Mouse (Mus musculus) limb, embryonic 14.5 days (tissue): Measurements from ENCODE around the gene Tmc6. TPM values are rescaled to one million over a fixed set of nuclear protein-coding genes. Genes with fewer than 3 reads are reported as not detected.

Experiments used
- ATAC-seq: fragments of 200-750 bp; cut with Nextera tagmentation; 2 replicates; pipeline ENCODE4 v1.8.0; 2017; ENCODE audit warnings: low read depth, moderate number of reproducible peaks, moderate TSS enrichment; ENCODE audit not compliant: low FRiP score
- DNase-seq: peaks from one replicate; pipeline ENCODE4 v3.0.0-alpha.2; 2015; ENCODE audit warnings: low spot score
- H3K27ac ChIP-seq: fragments of 300-500 bp; sonication (generic); replicated peaks from 2 replicates; pipeline ENCODE4 v1.5.1; 2014; ENCODE audit warnings: low read depth, mild to moderate bottlenecking, low read length, moderate library complexity, mixed read lengths
- H3K27me3 ChIP-seq: fragments of 300-500 bp; sonication (generic); 2 replicates; pipeline ENCODE4 v1.6.1; 2014; ENCODE audit warnings: low read length, mixed read lengths; ENCODE audit not compliant: control insufficient read depth, insufficient read depth
- H3K36me3 ChIP-seq: fragments of 300-500 bp; sonication (generic); 2 replicates; pipeline ENCODE4 v1.6.1; 2014; ENCODE audit warnings: mild to moderate bottlenecking, low read length, moderate library complexity, mixed read lengths; ENCODE audit not compliant: control insufficient read depth, insufficient read depth
- H3K4me1 ChIP-seq: fragments of 300-500 bp; sonication (generic); 2 replicates; pipeline ENCODE4 v1.6.1; 2014; ENCODE audit warnings: antibody characterized with exemption, low read length, mixed read lengths; ENCODE audit not compliant: control insufficient read depth, insufficient read depth
- H3K4me2 ChIP-seq: fragments of 300-500 bp; sonication (generic); replicated peaks from 2 replicates; pipeline ENCODE4 v1.6.1; 2014; ENCODE audit warnings: low read depth, mild to moderate bottlenecking, low read length, moderate library complexity; ENCODE audit not compliant: severe bottlenecking
- H3K4me3 ChIP-seq: fragments of 300-500 bp; sonication (generic); replicated peaks from 2 replicates; pipeline ENCODE4 v1.5.1; 2014; ENCODE audit warnings: low read length
- H3K9ac ChIP-seq: fragments of 300-500 bp; sonication (generic); 2 replicates; pipeline ENCODE4 v1.6.1; 2014; ENCODE audit warnings: mild to moderate bottlenecking, low read depth, low read length, moderate library complexity; ENCODE audit not compliant: severe bottlenecking
- H3K9me3 ChIP-seq: fragments of 300-500 bp; sonication (generic); 2 replicates; pipeline ENCODE4 v1.6.1; 2016; ENCODE audit warnings: low read length; ENCODE audit not compliant: control insufficient read depth
- POLR2A ChIP-seq: fragments of 200-500 bp; IDR thresholded peaks from 2 replicates; pipeline ENCODE4 v1.8.0; 2012; ENCODE audit warnings: inconsistent platforms, mild to moderate bottlenecking, moderate library complexity, borderline replicate concordance; ENCODE audit not compliant: insufficient read depth, insufficient read length; ENCODE audit errors: extremely low read depth
- WGBS: fragments of 180-500 bp; shearing (Covaris S2); extraction: QIAGEN DNeasy Blood & Tissue Kit; methylation state at CpG from one replicate; pipeline ENCODE4 v1.1.7; 2014; 5-methylcytosine and 5-hydroxymethylcytosine counted together
- polyA plus RNA-seq, 2 experiments: library from polyadenylated mRNA; depleted of rRNA in 1 of 2; stranded (reverse) in 1 of 2; unstranded in 1 of 2; fragments of >200 nt; fragmentation: Nextera tagmentation in 1 of 2; extraction: Ambion mirVana in 1 of 2; gene quantifications; 2 replicates each; pipeline versions ENCODE4 v1.2.1 to v1.2.3; 2012 to 2014

The Tmc6 gene
- polyA plus RNA-seq, 2 experiments: 19.0 to 28.2 TPM

DNA sequence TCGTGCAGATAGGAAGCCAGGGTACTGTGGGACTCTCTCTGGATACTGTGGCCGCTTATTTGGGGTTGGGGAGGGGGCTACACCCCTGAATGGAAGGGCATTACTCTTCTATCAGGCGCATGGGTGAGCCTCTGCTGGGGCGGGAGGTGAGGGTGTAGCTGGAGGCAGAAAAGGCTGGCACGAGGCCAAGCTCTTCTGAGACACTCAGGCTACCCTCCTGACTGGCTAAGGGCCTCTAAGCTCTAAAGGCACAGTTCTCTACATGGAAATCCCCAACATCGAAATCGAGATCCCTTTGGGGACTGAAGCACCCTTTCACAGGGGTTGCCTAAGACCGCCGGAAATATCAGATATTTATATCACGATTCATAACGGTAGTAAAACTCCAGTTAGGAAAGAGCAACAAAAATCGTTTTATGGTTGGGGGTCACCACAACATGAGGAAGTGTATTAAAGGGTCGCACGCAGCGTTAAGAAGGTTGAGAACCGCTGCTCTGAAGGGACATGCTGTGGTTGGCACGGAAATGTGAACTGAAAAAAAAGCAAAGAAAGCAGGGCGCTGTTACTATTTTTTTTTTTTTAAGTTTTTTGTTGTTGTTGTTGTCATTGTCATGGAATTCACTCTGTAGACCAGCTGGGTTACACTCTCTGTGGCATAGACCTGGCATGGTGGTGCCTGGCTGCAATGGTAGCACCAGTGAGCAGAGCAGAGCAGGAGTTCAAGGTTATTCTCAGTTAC is 46.3 kb upstream of the Tmc6 start:
- no peak for TF ChIP-seq POLR2A
- ATAC-seq: no peak

DNA sequence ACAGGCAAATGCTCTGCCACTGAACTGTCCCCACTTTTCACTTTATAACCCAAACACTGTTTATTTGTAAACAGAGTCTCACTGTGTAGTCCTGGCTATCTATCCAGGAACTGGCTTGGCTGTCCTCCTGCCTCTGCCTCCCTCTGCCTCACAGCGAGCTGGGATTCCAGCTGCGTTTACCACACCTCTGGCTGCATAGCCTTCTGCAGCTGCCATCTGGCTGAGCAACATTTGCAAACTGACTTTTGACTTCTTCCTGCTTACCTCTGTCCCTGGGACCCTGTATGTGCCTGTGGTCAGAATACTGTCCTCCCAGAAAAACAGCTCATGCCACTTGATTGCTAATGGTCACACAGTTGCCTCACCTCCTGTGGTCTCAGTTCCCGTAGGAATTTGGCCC is 45.4 kb upstream of the Tmc6 start:
- Histone ChIP-seq H3K36me3 (peaks cover 10% of the 10 kb centered on the region), H3K27ac (no peak overlapping the region), H3K9ac (no peak overlapping the region), H3K27me3 (no peaks in the 10 kb centered on the region), H3K9me3 (no peaks in the 10 kb centered on the region), H3K4me2 (no peak overlapping the region), H3K4me1 (peaks cover 49% of the 10 kb centered on the region), H3K4me3 (no peak overlapping the region)
- TF ChIP-seq POLR2A: no peak
- no peak for DNase-seq
- WGBS: 48% methylated on average over 3 of the region's 3 CpGs
- no peak for ATAC-seq

More for the DNA sequence above, 46.3 kb upstream of the Tmc6 start:
- 0 out of 2 replicates have a peak, but pooled peaks cover 3% of the 10 kb centered on the region for H3K36me3 ChIP-seq
- peaks cover 40% of the 10 kb centered on the region for H3K4me1 ChIP-seq
- H3K27me3 ChIP-seq: no peaks in the 10 kb centered on the region
- 0 out of 2 replicates have a peak overlapping the region, but pooled peaks have one; percentile 7 for H3K9ac ChIP-seq
- WGBS: 56% methylated on average over 18 of the region's 18 CpGs
- peak; percentile 57 for DNase-seq
- H3K9me3 ChIP-seq: no peaks in the 10 kb centered on the region
- H3K27ac ChIP-seq: peak overlapping the region; percentile 56
- H3K4me2 ChIP-seq: no peak overlapping the region
- no peak overlapping the region for H3K4me3 ChIP-seq

DNA sequence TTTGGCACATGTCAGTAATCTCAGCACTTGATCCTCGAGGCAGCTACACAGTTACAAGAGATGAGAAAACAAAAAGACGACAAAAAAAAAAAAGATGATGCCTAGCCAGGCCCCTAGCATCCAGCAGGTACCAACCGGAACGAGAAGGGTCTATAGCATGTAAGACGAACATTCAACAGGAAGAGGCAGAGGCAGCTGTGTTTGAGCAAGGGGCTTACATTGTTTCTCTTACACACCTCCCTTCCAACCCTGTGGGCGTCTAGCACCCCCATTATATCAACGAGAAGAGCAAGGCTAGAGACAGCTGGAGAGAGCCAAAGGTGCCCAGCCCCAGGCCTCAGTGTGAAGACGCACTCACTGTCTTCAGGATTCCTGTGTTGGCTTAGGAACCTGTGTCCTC is 44.9 kb upstream of the Tmc6 start:
- 64% methylated on average over 8 of the region's 8 CpGs for WGBS
- Histone ChIP-seq H3K9ac (no peak overlapping the region), H3K4me3 (no peak overlapping the region), H3K36me3 (peaks cover 15% of the 10 kb centered on the region), H3K27ac (peak overlapping the region; percentile 90), H3K27me3 (no peaks in the 10 kb centered on the region), H3K4me2 (peak overlapping the region; percentile 91; the same call in 1 of the 2 replicates), H3K4me1 (peaks cover 46% of the 10 kb centered on the region), H3K9me3 (no peaks in the 10 kb centered on the region)
- ATAC-seq (no peak), DNase-seq (no peak)
- no peak for TF ChIP-seq POLR2A

DNA sequence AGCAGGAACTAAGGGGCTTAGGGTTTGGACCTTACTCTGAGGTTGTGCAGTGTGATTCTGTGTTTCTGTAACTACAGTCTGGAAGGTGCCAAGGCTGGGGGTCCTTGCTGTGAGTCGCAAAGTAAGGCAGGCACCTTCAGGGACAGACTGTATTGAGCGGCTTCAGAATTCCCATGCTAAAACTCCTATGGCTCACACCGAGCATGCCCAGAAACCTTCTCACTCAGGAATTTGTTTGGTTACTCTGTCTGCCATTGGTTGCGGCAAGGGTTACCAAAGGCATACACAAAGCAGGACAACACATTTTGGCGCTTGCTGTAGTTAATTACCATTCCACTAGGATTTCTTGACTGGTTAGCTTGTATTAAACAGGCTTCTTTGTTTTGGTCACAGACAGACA is 44.2 kb upstream of the Tmc6 start:
- H3K9ac ChIP-seq: peak overlapping the region; percentile 70
- peaks cover 21% of the 10 kb centered on the region for H3K36me3 ChIP-seq
- peak overlapping the region; percentile 90 for H3K27ac ChIP-seq
- H3K4me3 ChIP-seq: peak overlapping the region; percentile 58
- DNase-seq (peak; percentile 60), ATAC-seq (peak; percentile 24; the same call in 1 of the 2 replicates)
- peaks cover 46% of the 10 kb centered on the region for H3K4me1 ChIP-seq
- H3K27me3 ChIP-seq: no peaks in the 10 kb centered on the region
- peak overlapping the region; percentile 91 for H3K4me2 ChIP-seq
- no peak for TF ChIP-seq POLR2A
- no peaks in the 10 kb centered on the region for H3K9me3 ChIP-seq
- 4% methylated on average over 5 of the region's 5 CpGs for WGBS

DNA sequence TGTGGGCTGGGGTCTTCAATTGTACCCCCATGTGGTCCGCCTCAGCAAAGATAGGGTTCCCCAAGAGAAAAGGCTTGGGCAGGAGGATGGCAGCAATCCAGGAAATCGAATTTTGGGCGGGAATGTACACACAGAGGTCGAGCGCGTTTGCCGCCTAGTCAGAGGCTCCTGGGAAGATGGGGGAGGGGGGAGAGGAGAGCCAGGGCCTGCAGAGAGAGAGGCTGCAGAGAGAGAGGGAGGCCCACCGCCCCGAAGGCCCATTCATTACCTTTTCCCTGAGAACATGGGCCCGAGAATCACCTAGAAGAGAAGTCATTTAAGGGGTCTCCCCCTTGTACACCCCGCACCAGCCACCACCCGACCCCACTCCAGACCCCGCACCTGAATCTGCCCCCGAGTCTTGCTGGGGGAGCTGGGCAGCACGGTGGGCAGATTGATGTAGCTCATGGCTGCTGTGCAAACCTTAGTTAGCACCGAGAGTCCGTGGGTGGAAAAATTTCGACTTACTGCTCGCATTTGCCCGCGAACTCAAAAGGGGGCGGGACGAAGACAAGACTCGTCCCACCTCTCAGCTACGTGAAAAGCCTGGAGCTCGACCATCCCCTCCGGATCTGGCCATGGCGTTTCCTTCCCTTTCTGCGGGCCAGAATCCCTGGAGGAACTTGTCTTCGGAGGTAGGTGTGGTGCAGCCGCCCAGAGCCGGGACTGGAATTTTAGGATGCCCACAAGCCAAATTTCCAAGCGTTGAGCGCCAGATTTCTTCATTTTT is 43.5 kb upstream of the Tmc6 start, which contains the start of the genes Afmid and Tk1:
Gene Afmid, plus strand, starts transcription at position 592 of the 769 bp plus-strand sequence.
Gene Tk1, minus strand, starts transcription at position 760 of the 769 bp plus-strand sequence.
- WGBS: 0% methylated on average over 34 of the region's 34 CpGs

More for the DNA sequence above, 43.5 kb upstream of the Tmc6 start, which contains the start of the genes Afmid and Tk1:
- Histone ChIP-seq H3K27ac (peak within 1 kb of the TSS; percentile 90), H3K9me3 (no peaks in the 10 kb centered on the region), H3K27me3 (no peaks in the 10 kb centered on the region), H3K4me1 (peaks cover 46% of the 10 kb centered on the region), H3K4me3 (peak within 1 kb of the TSS; percentile 58), H3K4me2 (peak within 1 kb of the TSS; percentile 91), H3K9ac (peak within 1 kb of the TSS; percentile 70), H3K36me3 (peaks cover 26% of the 10 kb centered on the region)
- TF ChIP-seq POLR2A: peak; percentile 26; the same call in 1 of the 2 replicates
- peak; percentile 85 for ATAC-seq
- peak; percentile 93 for DNase-seq
